Mouse (Mus musculus): Measurements from ENCODE around the gene Nectin2. TPM values are rescaled to one million over a fixed set of nuclear protein-coding genes. Genes with fewer than 3 reads are reported as not detected.

The Nectin2 gene
- polyA plus RNA-seq, 1 experiment from 2014 or later, result 138 TPM

GRCm38 (mm10) chr7:19762283-19762682, 12.0 kb upstream of the Nectin2 start:
- WGBS, result 35% methylated on average over 11 of the region's 11 CpGs
- Histone ChIP-seq H3K36me3 (peaks cover 82% of the 10 kb centered on the region), H3K9me3 (no peaks in the 10 kb centered on the region), H3K27me3 (ENCODE audit: insufficient read depth, poor library complexity, severe bottlenecking) (no peaks in the 10 kb centered on the region), H3K4me3 (no peak overlapping the region), H3K27ac (peak overlapping the region; percentile 79), H3K4me1 (peaks cover 28% of the 10 kb centered on the region)
- DNase-seq (ENCODE audit: low spot score), result peak; percentile 82

DNA sequence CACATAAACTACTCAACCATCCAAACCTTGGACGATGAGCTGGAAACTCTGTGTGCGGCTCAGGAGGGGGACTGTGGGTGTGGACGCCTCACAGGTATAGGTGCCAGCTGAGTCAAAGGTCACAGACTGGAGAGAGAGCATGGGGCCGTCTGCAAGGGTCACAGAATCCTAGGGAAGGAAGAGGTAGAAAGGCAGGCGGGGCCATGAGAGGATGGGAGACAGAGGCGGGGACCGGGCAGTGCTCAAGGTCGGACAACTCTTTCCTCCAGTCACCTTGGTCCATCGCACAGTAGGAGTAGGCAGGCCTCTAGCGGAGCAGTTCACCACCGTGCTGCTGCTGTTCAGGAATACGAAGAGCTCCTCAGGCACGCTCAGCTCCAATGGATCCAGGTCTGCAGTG, 9.7 kb upstream of the Nectin2 start:
- no peaks in the 10 kb centered on the region for H3K27me3 ChIP-seq (ENCODE audit: insufficient read depth, poor library complexity, severe bottlenecking)
- peak overlapping the region; percentile 60 for H3K27ac ChIP-seq
- peaks cover 67% of the 10 kb centered on the region for H3K36me3 ChIP-seq
- no peaks in the 10 kb centered on the region for H3K9me3 ChIP-seq
- no peak overlapping the region for H3K4me3 ChIP-seq
- peaks cover 47% of the 10 kb centered on the region for H3K4me1 ChIP-seq
- WGBS, result 84% methylated on average over 13 of the region's 13 CpGs
- DNase-seq (ENCODE audit: low spot score), result no peak

- peaks cover 54% of the 10 kb centered on the region for H3K36me3 ChIP-seq
- H3K27ac ChIP-seq, result 0 out of 2 replicates have a peak overlapping the region, but pooled peaks have one; percentile 49
- WGBS, result 85% methylated on average over 13 of the region's 13 CpGs
- H3K27me3 ChIP-seq (ENCODE audit: insufficient read depth, poor library complexity, severe bottlenecking), result no peaks in the 10 kb centered on the region
- no peak for DNase-seq (ENCODE audit: low spot score)
- H3K4me3 ChIP-seq, result no peak overlapping the region
- H3K9me3 ChIP-seq, result no peaks in the 10 kb centered on the region
- peaks cover 43% of the 10 kb centered on the region for H3K4me1 ChIP-seq
These were observed 8.3 kb upstream of the Nectin2 start for GRCm38 (mm10) chr7:19758623-19759022.

DNA sequence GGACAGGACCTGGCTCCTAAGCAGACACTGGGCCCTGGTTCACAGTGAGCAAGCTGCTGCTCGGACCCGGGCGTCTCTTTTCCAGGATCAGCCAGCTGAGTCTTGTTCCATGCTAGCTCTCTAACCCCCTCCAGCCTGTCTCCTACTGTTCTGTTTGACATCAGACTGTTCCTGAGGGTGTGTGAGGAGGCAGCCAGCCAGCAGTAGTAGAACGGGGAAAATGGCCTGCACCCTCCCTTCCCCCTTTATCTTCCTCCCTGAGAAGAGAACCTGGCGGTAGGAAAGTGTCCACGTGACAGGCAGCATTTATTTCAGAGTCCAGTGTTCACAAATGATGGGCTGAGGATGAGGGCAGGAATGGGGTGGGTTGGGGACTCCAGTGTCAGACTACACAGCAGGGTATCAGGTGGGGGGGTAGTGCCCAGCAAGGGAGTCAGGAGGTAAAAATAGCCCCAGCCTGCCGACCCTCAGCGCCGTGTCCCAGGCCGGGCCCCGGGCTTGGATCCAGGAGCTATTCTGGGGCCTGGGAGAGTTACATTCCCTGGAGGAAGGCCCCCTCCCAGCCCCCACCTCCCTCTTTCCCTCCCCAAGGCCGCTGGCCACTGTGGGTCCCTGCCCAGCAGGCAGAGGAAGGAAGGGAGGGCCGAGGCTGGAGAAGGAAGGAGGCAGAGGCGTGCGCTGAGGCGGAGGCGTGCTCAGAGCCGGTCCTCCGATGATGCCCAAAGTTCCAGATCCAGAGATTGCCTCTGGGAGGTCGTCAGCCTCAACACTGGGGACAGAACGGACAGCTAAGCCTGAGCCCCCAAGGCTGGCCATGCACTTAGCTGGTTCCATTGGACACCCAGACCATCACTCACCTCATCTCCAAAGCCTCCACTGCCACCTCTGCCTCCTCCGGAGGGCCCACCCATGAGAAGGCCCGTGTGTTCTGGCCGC, 5.8 kb upstream of the Nectin2 start:
- H3K36me3 ChIP-seq, result peaks cover 34% of the 10 kb centered on the region
- no peaks in the 10 kb centered on the region for H3K9me3 ChIP-seq
- no peaks in the 10 kb centered on the region for H3K27me3 ChIP-seq (ENCODE audit: insufficient read depth, poor library complexity, severe bottlenecking)
- peak; percentile 92 for DNase-seq (ENCODE audit: low spot score)
- WGBS, result 37% methylated on average over 23 of the region's 24 CpGs
- peak overlapping the region; percentile 33 for H3K4me3 ChIP-seq
- H3K4me1 ChIP-seq, result peaks cover 33% of the 10 kb centered on the region
- peak overlapping the region; percentile 82 for H3K27ac ChIP-seq

- 82% methylated on average over 2 of the region's 2 CpGs for WGBS
- peaks cover 25% of the 10 kb centered on the region for H3K36me3 ChIP-seq
- no peaks in the 10 kb centered on the region for H3K27me3 ChIP-seq (ENCODE audit: insufficient read depth, poor library complexity, severe bottlenecking)
- H3K27ac ChIP-seq, result peak overlapping the region; percentile 82; the same call in 1 of the 2 replicates
- DNase-seq (ENCODE audit: low spot score), result no peak
- H3K4me3 ChIP-seq, result no peak overlapping the region
- no peaks in the 10 kb centered on the region for H3K9me3 ChIP-seq
- H3K4me1 ChIP-seq, result peaks cover 36% of the 10 kb centered on the region
These were observed 4.7 kb upstream of the Nectin2 start for GRCm38 (mm10) chr7:19755008-19755407.

- Histone ChIP-seq H3K4me1 (peaks cover 35% of the 10 kb centered on the region), H3K4me3 (no peak overlapping the region), H3K27ac (no peak overlapping the region; the same call in 1 of the 2 replicates), H3K27me3 (ENCODE audit: insufficient read depth, poor library complexity, severe bottlenecking) (no peaks in the 10 kb centered on the region), H3K9me3 (no peaks in the 10 kb centered on the region), H3K36me3 (peaks cover 15% of the 10 kb centered on the region)
- WGBS, result 81% methylated on average over 1 of the region's 1 CpGs
- no peak for DNase-seq (ENCODE audit: low spot score)
These were observed 3.8 kb upstream of the Nectin2 start for GRCm38 (mm10) chr7:19754065-19754464.

DNA sequence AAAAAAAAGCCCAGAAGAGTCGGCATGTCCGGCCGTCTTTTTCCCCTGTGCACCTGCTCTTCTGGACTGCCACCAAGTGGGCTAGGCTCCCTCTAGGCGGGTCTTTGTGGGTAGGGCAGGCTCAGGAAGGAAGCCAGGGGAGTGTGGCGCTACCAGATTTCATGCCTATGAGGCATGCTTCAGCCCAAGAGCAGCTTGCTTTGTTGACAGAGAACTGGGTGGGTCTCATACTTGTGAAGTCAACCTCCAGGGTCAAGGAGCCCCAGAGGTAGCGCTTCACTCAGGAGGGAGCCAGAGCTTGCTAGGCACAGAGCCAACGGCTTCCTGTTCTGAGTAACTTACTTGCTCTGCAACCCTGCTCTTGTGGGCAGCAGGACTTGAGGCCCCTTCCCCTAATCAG, 3.3 kb upstream of the Nectin2 start:
- Histone ChIP-seq H3K36me3 (peaks cover 10% of the 10 kb centered on the region), H3K4me3 (no peak overlapping the region), H3K4me1 (peaks cover 35% of the 10 kb centered on the region), H3K9me3 (no peaks in the 10 kb centered on the region), H3K27me3 (ENCODE audit: insufficient read depth, poor library complexity, severe bottlenecking) (no peaks in the 10 kb centered on the region), H3K27ac (no peak overlapping the region; the same call in 1 of the 2 replicates)
- no peak for DNase-seq (ENCODE audit: low spot score)
- 79% methylated on average over 7 of the region's 7 CpGs for WGBS

DNA sequence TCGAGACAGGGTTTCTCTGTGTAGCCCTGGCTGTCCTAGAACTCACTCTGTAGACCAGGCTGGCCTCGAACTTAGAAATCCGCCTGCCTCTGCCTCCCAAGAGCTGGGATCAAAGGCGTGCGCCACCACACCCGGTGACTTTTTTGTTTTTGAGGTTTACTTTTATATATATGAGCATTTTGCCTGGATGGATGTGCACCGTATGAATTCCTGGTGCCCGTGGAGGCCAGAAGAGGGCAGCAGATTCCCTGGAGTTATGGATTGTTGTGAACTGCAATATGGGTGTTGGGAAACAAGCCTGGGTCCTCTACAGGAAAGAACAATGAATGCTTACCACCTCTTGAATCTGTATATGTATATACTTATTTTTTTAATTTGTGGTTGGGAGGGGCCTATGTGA, 2.4 kb upstream of the Nectin2 start:
- Histone ChIP-seq H3K4me1 (peaks cover 42% of the 10 kb centered on the region), H3K4me3 (no peak overlapping the region), H3K9me3 (no peaks in the 10 kb centered on the region), H3K27ac (no peak overlapping the region), H3K36me3 (peaks cover under 1% of the 10 kb centered on the region), H3K27me3 (ENCODE audit: insufficient read depth, poor library complexity, severe bottlenecking) (no peaks in the 10 kb centered on the region)
- WGBS, result 66% methylated on average over 8 of the region's 8 CpGs
- DNase-seq (ENCODE audit: low spot score), result no peak

- H3K27ac ChIP-seq, result peak overlapping the region; percentile 92
- WGBS, result 48% methylated on average over 4 of the region's 4 CpGs
- DNase-seq (ENCODE audit: low spot score), result no peak
- H3K9me3 ChIP-seq, result no peaks in the 10 kb centered on the region
- H3K4me3 ChIP-seq, result no peak overlapping the region
- H3K4me1 ChIP-seq, result peaks cover 49% of the 10 kb centered on the region
- H3K27me3 ChIP-seq (ENCODE audit: insufficient read depth, poor library complexity, severe bottlenecking), result no peaks in the 10 kb centered on the region
- H3K36me3 ChIP-seq, result no peaks in the 10 kb centered on the region
These were observed 744 bp upstream of the Nectin2 start for GRCm38 (mm10) chr7:19751070-19751383.

GRCm38 (mm10) chr7:19749389-19750216, 680 bp downstream of the Nectin2 start:
- under 1% methylated on average over 46 of the region's 46 CpGs for WGBS
- DNase-seq (ENCODE audit: low spot score), result peak; percentile 99
- Histone ChIP-seq H3K36me3 (0 out of 2 replicates have a peak, but pooled peaks cover 2% of the 10 kb centered on the region), H3K27ac (peak overlapping the region; percentile 93), H3K9me3 (no peaks in the 10 kb centered on the region), H3K4me1 (peaks cover 53% of the 10 kb centered on the region), H3K27me3 (ENCODE audit: insufficient read depth, poor library complexity, severe bottlenecking) (no peaks in the 10 kb centered on the region), H3K4me3 (peak overlapping the region; percentile 81)

GRCm38 (mm10) chr7:19748219-19749195, 1.8 kb downstream of the Nectin2 start:
- peak; percentile 86 for DNase-seq (ENCODE audit: low spot score)
- H3K4me3 ChIP-seq, result peak overlapping the region; percentile 81
- H3K27ac ChIP-seq, result peak overlapping the region; percentile 93
- H3K36me3 ChIP-seq, result peaks cover 7% of the 10 kb centered on the region
- no peaks in the 10 kb centered on the region for H3K27me3 ChIP-seq (ENCODE audit: insufficient read depth, poor library complexity, severe bottlenecking)
- WGBS, result under 1% methylated on average over 32 of the region's 32 CpGs
- H3K9me3 ChIP-seq, result no peaks in the 10 kb centered on the region
- H3K4me1 ChIP-seq, result peaks cover 60% of the 10 kb centered on the region
